Mouse (Mus musculus): ENCODE results near the gene Elovl6.

- TF ChIP-seq CTCF (IDR thresholded peaks at IDR 0.05) (no peak), EP300 (IDR thresholded peaks at IDR 0.05) (no peak)
Observed at GRCm38 (mm10) chr3:129611626-129612025, 79.5 kb downstream of the Elovl6 start.
